Mouse (Mus musculus): Measurements from ENCODE around the gene Selenoi. TPM values are rescaled to one million over a fixed set of nuclear protein-coding genes. Genes with fewer than 3 reads are reported as not detected.

Selenoi gene
- 9.3 and 9.7 TPM in 2 replicates for total RNA-seq (2023)

GRCm38 (mm10) chr5:30232271-30232971 is at the start of gene Selenoi:
Selenoi (plus strand) TSS chr5:30232581.

GRCm38 (mm10) chr5:30205493-30205892 is 26.9 kb upstream of the Selenoi start, which contains the start of gene Adgrf3:
Adgrf3 (minus strand) TSS chr5:30205722.

GRCm38 (mm10) chr5:30281291-30281732 is 48.9 kb downstream of the Selenoi start, which contains the start of gene Drc1:
Drc1 (plus strand) TSS chr5:30281388.

Other genes starting within 250 kb of the Selenoi start
- 3.9 and 5.6 TPM in 2 replicates for gene Il6, start 219.5 kb upstream of the Selenoi start, total RNA-seq (2023)
- gene Tyms, start 159.0 kb upstream of the Selenoi start, total RNA-seq (2023), result 55.8 and 62.4 TPM in 2 replicates
- not detected in 2 replicates for gene Garem2, start 127.4 kb upstream of the Selenoi start, total RNA-seq (2023)
- gene 3110082J24Rik, start 126.5 kb upstream of the Selenoi start, total RNA-seq (2023), result not detected in 2 replicates
- 69.2 and 73.4 TPM in 2 replicates for gene Hadha, start 77.4 kb upstream of the Selenoi start, total RNA-seq (2023)
- 54.5 and 74.3 TPM in 2 replicates for gene Hadhb, start 77.3 kb upstream of the Selenoi start, total RNA-seq (2023)
- not detected in 2 replicates for gene Adgrf3, start 26.9 kb upstream of the Selenoi start, total RNA-seq (2023)
- not detected in 2 replicates for gene Drc1, start 48.8 kb downstream of the Selenoi start, total RNA-seq (2023)
- gene Otof, start 229.4 kb downstream of the Selenoi start, total RNA-seq (2023), result 0.14 and 0.19 TPM in 2 replicates
- gene 1700001C02Rik, start 233.5 kb downstream of the Selenoi start, total RNA-seq (2023), result not detected in 2 replicates

All from neutrophil, adult 65 days (primary cell).